Mouse (Mus musculus): ENCODE data around the gene Izumo1r.
"Not testable (repeated sequence)": the region's sequence is repeated elsewhere in the genome, so short reads cannot be mapped to it uniquely, and the experiment has no call there.

Gene Izumo1r

DNA sequence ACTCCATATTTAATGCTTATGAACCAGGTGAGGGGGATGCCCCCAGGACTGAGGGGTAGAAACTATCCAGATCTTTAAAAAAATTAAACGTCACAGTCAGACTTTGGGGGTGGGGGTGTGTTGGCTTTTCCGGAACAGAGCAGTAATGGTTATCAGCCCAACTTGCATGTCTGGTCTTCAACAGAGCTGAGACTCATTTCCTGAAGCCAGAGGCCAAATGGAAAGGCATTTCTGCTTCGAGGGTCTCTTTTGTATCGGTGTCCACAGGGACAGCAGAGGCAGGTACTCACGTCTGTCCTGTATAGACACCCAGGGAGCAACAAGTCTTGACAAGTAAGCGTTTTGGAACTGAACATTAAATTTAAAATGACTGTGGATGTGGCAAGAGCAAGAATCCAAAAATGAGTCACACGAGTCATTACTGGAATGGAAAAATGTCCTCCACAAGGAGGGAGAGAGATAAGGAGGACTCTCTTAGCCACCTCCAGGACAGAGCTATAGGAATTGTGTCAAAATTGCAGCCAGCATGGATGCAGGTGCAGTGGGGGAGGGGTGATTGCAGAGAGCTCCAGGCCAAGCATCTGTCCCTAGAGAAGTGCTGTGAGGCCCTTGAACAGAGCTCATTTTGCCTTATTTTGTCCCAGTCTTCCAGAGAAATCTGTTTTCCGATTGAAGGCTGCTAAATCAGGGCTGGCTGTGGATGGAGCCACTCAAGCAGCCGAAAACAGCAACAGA is 1.2 kb upstream of the Izumo1r start:
- DNase-seq (ENCODE audit: low read depth), result peak; percentile 81

DNA sequence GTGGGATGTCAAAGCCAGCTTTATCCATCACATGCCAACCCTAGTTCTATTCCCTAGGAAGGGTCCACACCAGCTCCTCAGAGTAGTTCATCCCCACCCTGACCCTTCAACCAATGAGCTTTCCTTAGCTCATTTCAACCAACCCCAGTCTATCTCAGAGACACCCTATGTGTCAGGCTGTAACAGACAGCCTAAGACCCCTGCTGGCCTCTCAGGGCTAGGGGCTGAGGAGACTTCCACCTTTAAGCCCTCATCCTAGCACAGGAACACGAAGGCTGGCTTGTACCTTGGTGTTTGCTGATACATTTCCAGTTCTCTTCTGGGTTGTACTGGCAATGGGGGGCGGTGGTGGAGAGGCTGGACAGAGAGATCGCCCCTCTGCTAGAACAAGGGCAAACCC is 743 bp downstream of the Izumo1r start:
- DNase-seq (ENCODE audit: low read depth), result peak; percentile 65

DNA sequence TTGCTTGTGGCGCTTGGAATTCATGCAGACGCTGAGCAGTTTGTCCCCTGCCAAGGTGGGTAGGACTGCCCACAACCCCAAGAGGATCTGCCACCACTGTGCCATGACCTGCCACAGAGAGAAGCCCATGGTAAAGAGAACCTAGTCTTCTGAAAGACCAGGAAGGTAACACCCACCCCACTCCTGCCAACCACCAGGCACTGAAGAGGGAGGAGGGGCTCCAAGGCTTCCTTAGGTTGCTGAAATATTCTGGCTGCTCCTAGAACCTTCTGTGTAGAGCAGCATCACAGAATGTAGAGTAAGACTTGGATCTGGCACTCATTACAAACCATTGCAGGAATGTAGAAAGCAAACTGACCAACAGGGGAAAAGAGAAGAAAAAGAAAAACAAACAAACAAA is 1.3 kb downstream of the Izumo1r start:
- DNase-seq (ENCODE audit: low read depth), result peak; percentile 64

DNA sequence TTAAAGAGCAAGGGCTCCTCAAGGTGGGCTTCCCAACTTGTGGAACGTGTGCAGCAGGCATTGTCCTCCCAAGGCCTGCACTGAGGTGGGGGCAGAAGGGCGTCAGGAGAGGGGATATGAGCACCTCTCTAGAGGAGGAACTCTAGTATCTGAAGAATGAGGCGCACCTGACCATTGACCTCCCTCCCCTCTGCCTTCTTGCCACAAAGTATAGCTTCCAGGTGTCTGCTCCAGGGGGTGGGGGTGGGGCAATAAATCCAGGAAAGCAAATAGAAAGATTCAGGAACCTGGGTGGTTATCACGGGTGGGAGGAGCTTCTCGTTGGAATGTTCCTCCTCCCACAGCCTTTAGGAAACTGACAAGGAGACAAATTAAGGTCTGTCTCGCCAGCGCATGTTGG is 2.0 kb downstream of the Izumo1r start:
- DNase-seq (ENCODE audit: low read depth), result no peak

DNA sequence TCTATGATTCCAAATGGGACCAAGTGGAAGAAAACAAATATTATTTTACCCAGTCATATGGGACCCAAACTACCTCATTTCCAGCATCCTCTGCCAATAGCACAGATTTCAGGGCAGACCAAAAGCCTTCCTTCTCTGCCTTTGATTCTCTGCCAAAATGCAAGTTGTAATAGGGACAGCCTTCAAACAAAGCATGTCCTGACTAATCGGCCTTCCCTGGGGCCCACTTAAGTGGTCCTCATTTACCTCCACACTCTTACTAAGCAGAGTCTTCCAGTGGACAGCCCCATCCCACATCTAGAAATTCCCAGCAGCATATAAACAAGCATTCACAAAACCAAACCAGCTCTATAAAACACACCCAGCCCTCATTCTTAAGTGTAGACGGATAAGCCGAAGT is 6.6 kb downstream of the Izumo1r start:
- DNase-seq (ENCODE audit: low read depth), result no peak

DNA sequence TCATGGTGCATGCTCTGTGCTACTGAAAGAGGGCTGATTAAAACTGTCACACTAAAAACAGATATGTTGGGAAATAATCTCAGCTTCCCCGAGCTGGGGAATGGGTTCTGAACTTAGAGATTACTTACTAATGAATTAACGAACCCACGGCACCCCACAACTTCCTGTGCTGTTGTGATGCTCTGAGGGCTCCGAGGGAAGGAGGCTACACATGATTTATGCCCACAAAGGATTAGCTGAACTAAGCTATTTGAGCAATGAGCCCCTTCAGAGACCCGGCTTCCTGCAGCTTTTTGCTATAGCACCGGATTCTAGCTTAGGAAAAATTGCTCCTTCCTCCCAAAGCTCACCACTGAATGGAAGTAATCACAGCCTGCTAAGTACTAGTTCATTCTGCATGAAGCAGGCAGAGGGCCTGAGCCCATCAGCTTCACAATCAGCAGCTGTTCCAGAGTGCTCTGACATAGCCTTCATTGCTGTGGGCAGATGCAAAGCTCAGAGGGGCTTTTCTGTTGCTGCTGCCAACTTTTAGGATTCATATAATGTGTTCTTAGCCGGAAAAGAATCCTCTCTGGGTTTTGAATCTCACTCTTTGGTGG is 8.4 kb downstream of the Izumo1r start:
- DNase-seq (ENCODE audit: low read depth), result peak; percentile 66

DNA sequence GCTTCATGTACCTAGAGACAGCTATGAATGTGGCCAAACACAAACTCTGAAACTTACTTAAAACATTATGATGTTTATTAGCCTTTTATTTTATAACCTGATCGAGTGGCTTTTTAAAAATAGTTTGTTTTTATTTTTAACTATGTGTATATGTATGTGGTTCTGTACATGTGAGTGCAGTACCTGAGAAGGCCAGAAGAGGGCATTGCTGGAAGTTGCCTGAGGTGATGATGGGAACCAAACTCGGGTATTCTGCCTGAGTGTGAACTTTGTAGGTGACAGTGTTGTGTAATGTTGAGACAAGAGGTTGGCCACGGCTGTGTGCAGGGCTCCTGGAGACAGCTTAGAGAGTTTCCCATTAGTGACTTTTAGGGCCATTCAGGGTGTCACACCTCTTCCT is 9.1 kb downstream of the Izumo1r start:
- peak; percentile 75 for DNase-seq (ENCODE audit: low read depth)

DNA sequence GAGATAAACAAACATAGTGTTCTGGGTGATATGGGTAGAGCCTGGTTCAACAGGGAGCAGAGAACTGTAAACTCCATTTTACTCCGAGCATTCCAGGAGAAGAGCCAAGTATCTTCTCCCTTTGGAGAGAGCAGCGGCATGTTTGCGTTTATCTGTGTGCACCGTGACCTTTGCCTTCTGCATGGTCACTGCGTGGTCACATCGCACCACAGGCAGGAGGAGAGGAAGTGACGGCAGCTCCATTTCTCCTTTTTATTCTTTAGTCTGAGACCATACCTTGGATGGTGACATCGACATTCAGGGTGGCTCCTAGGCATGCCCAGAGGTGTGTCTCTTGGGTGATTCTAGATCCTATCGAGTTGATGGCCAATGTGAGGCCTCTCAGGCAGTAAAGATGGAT is 10.4 kb downstream of the Izumo1r start:
- no peak for DNase-seq (ENCODE audit: low read depth)

DNA sequence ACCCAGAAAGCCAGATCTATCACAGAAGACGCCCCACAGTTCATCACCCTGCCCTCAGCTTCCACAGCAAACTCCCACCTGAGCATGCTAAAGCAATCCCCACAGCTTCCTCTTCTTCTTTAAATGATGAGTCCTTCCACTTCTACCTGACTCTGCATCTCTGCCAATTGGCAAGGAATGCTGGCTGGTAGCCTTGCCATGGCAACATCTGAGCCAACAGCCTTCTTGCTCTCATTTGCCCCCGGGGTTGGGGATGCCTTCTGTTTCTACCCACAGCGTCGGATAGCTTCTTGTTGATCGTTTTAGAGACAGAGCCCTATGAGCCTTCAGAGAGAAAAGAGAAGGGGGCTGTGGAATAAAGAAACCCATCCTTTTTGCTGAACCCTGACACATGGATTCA is 11.9 kb downstream of the Izumo1r start:
- DNase-seq (ENCODE audit: low read depth), result no peak

DNA sequence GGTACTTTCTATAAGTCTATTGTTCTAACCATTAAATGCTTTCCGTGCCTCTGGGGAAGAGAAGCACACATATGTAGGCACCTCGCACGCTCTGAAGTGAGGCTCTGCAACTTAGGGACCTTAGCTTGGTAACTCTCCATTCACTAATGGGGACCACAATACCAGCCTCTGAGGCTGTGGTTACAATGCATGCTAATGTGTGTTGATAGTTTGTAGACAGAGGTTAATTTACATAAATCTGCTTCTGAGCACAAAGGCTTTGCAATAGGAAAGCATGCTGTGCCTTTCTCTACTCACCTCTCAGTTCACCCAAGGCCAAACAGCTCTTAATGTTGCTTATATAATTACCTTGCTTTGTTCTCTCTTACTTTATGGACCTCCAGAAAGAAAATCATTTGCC is 13.1 kb downstream of the Izumo1r start:
- DNase-seq (ENCODE audit: low read depth), result no peak

DNA sequence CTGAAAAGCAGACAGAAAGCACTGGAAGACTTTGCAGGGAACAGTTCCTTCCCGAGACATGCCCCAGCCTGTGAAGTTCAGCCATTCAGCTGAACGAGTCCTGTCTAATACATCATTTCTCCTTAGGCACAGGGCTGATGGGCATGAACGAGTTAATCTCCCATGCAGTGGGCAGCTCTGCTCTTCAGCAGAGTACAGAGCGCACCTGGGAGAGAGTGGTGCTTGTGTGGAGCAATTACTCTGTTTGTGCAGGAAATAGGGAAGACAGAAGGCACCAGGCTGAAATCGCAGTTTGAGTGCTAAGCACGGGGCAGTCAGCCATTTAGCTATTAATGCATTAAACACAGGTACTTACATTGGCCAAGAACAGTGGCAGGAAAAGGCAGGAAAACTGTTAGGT is 15.1 kb downstream of the Izumo1r start:
- no peak for DNase-seq (ENCODE audit: low read depth)

DNA sequence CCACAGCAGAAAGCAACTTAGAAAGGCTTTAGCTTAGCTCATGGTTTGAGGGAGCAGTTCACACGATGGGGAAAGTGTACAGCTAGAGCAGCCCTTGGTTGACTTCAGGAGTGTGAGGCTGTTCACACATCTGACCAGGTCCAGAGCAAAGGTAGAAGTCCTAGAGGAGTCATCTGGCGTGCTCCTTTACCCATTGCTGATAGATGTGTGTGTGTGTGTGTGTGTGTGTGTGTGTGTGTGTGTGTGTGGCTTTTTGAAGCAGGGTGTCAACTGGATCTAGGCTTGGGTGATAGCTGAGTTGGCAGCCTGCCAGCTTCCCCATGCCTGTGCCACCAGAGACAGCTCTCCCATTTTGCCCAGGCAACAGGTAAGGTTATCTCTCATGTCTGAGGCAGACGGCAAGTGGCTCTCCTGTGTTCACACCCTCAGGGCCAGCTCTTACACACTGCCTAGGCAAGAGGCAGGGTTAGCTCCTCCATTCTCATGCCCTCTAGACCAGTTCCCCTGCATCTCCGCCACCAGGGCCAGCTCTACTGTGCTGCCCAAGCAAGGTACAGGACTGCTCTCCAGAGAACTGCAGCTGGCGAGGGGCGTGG is 15.9 kb downstream of the Izumo1r start:
- DNase-seq (ENCODE audit: low read depth), result no peak

DNA sequence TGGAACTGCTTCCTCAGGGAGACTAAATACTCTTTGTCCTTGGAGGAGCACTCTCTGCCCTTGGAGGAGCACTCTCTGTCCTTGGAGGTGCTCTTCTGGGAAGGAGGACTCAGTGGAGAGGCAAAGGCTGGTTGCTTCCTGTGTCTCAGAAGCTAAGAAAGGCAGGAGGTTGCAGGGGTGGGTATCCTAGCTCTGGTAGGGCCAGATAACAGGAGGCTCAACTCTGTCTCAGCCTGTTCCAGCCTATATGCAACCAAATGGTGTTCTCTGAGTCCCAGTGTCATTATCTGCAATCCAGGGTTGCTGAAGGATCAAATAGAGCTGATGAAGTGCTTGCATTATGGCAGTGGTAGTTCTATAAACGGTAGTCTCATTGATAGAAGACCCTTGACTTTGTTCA is 17.8 kb downstream of the Izumo1r start:
- no peak for DNase-seq (ENCODE audit: low read depth)

DNA sequence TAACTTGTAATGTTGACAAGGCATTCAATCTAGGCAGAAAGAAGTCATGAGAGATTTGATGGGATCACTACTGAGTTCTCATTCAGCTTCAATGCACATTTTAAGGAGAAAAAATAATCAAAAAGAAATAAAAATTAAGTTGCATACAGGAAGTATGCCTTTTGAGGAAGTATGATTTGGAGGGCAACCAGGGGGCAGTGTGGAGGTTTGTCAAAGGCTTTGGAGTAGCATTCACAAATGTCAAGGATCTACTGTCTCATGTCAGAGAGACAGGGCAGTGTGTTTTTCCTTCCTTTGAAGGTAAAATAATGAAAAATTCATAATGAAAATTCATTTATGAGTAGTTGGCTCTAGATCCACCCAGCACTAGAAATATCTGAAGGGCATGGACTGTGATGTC is 18.6 kb downstream of the Izumo1r start:
- DNase-seq (ENCODE audit: low read depth), result peak; percentile 62

DNA sequence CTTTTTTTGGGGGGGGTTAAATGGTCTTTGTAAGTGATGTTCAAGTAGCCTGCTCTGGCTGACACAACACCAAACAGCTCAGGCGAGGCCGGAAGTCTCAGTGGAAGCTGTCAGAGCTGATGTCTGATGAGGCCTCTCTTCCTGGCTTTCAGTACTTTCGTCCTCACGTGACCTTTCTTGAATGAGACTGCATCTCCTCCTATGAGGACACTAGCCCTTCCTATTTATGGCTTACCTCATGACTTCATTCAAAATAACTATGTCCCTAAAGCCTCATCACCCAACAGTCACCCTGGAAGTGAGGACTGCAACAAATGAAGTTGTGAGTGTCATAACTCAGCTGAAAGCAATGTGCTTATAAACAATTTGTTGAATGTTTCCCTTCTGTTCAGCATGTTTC is 19.1 kb downstream of the Izumo1r start:
- DNase-seq (ENCODE audit: low read depth), result peak; percentile 72

DNA sequence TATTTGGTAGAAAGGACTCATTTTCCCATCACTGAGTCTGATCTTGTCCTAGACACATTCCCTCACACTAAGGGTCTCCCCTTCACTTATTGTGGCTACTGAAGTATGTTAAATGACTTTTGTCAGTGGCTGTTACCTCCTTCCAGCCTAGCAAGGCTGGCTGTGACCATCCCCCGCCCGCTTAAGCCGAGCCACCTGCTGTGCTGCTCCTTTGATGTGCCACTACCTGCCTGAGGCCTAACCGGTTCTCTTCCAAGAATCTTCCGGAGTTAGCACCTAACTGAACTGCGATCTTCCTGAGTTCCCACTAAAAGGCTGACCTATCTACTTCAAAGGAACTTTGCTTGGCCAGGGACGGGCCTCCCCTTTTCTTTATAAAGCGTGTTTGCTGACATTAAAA is 27.2 kb downstream of the Izumo1r start:
- not testable (repeated sequence) for DNase-seq (ENCODE audit: low read depth)

DNA sequence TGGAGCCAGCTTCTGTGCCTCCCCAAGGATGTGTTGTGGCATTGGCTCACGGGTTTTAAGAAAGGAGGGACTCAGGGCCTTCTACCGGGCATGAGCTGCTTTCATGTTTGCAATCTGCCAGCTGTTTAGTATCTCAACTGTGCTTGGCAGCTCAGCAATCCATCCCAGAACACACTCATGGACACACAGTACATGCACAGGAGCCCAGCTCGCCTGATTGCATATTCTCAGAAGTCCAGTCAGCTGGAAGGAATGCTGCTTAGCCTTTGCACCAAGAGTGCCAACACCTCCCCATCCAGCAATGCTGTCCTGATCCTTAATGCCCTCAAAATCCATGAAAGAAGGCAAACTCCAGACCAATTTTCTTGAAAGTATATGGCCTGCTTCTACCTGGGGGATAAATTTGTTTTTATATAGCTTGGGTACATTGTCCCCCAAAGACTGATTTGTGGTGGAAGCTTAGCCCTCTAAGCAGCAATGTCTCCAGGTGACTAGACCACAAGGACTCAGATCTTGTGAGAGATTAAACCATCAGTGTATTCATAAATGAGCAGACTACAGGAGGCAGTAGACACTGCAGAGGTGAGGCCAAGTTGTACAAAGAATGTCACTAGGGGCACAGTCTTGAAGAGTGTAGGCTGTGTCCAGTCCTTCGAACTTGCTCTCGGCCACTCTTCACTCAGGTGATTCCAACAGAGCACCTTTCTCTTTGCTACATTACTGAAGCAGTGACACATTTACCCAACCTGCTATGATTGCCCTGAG is 27.8 kb downstream of the Izumo1r start:
- peak; percentile 52 for DNase-seq (ENCODE audit: low read depth)

DNA sequence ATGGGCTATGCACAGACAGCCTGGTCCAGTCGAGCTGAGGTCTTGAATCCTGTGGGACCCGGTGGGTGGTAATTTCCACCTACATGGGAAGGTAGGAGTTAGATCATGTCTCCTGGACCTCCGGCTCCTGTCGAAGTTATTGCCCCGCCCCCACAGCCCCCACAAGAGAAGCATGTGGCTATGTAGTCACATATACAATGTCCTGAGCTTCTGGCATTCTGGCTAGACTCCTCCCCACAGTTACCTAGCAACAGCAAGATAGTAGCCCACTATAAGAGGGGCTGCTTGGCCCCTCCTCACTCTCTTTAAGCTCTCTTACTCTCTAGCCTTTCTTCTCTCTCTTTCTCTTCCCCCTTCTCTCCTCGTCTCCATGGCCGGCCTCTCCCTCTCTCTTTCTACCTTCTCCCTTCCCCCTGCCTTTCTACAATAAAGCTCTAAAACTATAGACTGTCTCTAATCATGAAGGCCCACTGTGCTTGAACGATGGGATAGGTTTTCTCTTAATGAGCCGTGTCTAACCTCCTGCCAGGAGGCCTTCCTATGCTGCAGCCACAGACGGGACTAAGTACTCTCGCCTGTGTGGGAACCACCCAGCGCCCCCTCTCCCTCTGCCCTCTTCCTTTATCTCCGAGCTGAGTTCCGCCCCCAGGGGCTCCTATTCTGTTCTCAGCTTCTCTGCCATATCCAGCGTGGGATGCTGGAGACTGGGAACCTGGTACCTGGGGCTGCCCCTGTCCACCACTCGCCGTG is 31.4 kb downstream of the Izumo1r start:
- no peak for DNase-seq (ENCODE audit: low read depth)

DNA sequence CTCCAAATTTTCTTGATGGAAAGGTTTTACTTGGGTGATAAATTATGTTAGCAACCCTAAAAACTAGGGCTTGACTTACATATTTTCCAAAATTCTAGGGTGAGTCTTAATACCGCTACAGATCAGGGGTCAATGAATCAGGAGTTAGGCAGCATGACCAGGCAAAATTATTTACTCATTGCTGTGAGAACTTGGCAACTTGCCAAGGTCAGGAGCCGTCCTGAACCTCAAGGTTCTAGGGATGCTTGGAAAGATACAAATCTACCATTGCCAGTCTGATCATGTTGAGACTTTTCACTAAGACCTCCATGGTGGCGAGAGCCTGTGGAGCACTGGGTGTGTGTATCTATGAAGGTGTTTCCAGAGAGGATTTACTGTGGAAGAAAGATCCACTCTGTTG is 32.2 kb downstream of the Izumo1r start:
- DNase-seq (ENCODE audit: low read depth), result no peak

DNA sequence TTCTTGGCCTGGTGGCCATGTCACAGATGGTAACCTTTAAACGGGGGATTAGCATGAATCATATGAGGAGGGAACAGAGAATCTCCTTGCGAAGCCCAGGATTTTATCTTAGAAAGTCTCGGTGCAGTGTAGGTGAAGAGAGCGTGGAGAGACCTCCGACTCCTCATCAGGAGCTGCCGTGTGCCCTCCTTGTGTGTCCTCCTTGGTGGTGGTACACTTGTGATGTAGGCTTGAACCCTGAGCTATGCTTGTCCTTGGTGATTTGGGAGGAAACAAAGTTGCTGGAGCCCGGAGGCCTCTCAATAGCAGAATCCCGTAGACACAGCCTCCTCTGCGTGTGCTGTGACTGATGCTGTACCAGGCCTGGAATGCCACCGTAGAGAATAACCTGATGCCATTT is 32.9 kb downstream of the Izumo1r start:
- DNase-seq (ENCODE audit: low read depth), result no peak

DNA sequence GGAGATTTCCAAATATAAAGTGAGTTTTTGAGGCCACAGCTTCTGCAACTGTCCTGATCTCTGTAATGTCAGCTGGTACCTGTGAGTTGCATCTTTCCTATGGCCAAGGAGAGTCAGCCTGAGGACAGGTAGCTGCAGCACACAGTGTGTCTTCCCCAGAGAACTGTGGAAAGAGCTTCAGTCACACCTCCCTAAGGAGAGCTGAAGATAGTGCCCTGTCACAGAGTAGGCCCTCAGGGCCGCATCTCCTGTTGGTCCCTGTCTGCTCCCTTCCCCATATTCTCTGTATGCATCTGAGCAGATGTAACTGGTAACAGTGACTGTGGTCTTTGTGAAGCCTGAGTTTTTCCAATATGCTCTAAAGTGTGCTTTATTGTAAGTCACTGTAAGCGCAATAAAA is 33.4 kb downstream of the Izumo1r start:
- DNase-seq (ENCODE audit: low read depth), result no peak

DNA sequence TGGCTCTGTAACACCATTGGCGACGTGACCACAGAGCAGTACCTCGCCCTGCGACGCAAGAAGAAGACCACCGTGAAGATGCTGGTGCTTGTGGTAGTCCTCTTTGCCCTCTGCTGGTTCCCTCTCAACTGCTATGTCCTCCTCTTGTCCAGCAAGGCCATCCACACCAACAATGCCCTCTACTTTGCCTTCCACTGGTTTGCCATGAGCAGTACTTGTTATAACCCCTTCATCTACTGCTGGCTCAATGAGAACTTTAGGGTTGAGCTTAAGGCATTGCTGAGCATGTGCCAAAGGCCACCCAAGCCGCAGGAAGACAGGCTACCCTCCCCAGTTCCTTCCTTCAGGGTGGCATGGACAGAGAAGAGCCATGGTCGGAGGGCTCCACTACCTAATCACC is 35.4 kb downstream of the Izumo1r start:
- no peak for DNase-seq (ENCODE audit: low read depth)
